Comparison of ENCODE assay signal across 25 mouse cellular contexts in genomic region chrX:6536636-6537035, GRCm38 (mm10).
"Had no signal": no experiment of that assay in that cellular context is flagged by ENCODE, and none has a peak within 500 bp of the region (broad histone marks: within the 10 kb centered on the region; RNA-seq: fewer than 3 reads in every experiment).

No protein-coding gene starts in this region.

- H3K36me3 ChIP-seq: limb, embryonic 12.5 days; limb, embryonic 15.5 days; lung, embryonic 15.5 days; midbrain, embryonic 10.5 days; midbrain, embryonic 13.5 days; neural tube, embryonic 12.5 days; neural tube, embryonic 15.5 days had no signal

- H3K4me1 ChIP-seq: limb, embryonic 12.5 days; limb, embryonic 15.5 days; lung, embryonic 15.5 days; midbrain, embryonic 10.5 days; midbrain, embryonic 13.5 days; neural tube, embryonic 12.5 days; neural tube, embryonic 15.5 days had no signal

- H3K4me3 ChIP-seq: layer of hippocampus, adult 2 months; left cerebral cortex, adult 2 months; limb, embryonic 12.5 days; limb, embryonic 15.5 days; lung, embryonic 15.5 days; megakaryocyte, embryonic 14.5 days; midbrain, embryonic 10.5 days; midbrain, embryonic 13.5 days; neural tube, embryonic 12.5 days; neural tube, embryonic 15.5 days had no signal

- H3K27ac ChIP-seq: kidney, postnatal 0 days; layer of hippocampus, adult 2 months; left cerebral cortex, adult 2 months; limb, embryonic 12.5 days; limb, embryonic 15.5 days; liver, embryonic 14.5 days; lung, embryonic 15.5 days; midbrain, embryonic 10.5 days; midbrain, embryonic 13.5 days; neural tube, embryonic 12.5 days; neural tube, embryonic 15.5 days; stomach, postnatal 0 days had no signal

- DNase-seq: kidney, postnatal 25 days; layer of hippocampus, adult 9-11 months; layer of hippocampus, postnatal 36 days; liver, postnatal 0 days; lung, postnatal 10 days; lung, postnatal 36 days; right cerebral cortex, adult 18-20 months; right cerebral cortex, postnatal 14 days; right cerebral cortex, postnatal 4 days; thymus, adult 2 months; thymus, postnatal 14 days; thymus, postnatal 4 days had no signal

- ATAC-seq: liver, postnatal 0 days; midbrain, embryonic 13.5 days had no signal

- H3K9ac ChIP-seq: limb, embryonic 12.5 days; limb, embryonic 15.5 days; liver, embryonic 14.5 days; liver, postnatal 0 days; lung, embryonic 15.5 days; midbrain, embryonic 13.5 days; neural tube, embryonic 12.5 days; neural tube, embryonic 15.5 days had no signal

- H3K27me3 ChIP-seq: limb, embryonic 12.5 days; limb, embryonic 15.5 days; lung, embryonic 15.5 days; midbrain, embryonic 13.5 days; neural tube, embryonic 12.5 days; neural tube, embryonic 15.5 days had no signal
